Mouse (Mus musculus): ENCODE measurements around the gene Gid8.

The Gid8 gene

DNA sequence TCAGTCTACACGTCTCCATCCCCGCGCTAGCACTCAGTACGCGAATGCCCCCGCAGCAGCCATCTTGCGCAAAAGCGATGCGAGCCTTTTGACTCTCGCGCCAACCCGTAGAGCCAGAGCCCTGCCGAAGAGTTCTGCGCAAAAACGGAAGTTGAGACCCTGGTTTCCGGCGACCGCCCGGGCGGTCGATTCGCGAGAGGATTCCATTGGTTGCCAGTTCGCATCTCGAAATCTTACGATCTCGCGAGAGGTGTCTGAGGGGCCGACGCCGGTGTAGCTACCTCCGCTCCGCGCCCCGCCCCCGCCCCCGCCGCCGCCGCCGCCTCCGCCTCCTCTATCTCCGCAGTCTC lies at the start of gene Gid8, which contains the start of gene Dido1:
Gid8 (plus strand) TSS at position 195 of the 350 bp plus-strand sequence.
Dido1 (minus strand) TSS at position 77 of the 350 bp plus-strand sequence.
- in situ Hi-C loops (cut with MboI, MseI): loop anchor here (10.0 kb wide), 1 partner anchor 255 kb away; the partner anchor contains the start of gene Arfgap1

DNA sequence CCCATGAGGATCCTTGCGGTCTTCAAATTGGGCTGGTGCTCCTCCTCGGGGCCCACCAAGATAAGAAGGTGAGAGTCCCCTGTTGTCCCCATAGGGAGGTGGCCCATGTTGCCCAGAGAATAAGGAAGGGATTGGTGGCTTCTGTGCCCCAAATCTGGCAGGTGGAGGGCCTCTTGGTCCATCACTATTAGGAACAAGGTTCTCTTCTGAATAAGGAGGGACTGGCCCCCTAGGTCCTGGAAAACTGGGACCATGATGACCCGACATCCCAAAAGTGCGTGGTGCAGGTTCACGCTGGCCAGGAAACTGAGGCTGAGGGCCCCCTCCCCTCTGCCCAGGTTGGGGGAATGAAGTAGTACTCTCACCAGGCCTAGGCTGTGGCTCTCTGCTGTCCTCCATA lies 49.4 kb upstream of the Gid8 start:
- in situ Hi-C loops (cut with MboI, MseI): no loop called here

DNA sequence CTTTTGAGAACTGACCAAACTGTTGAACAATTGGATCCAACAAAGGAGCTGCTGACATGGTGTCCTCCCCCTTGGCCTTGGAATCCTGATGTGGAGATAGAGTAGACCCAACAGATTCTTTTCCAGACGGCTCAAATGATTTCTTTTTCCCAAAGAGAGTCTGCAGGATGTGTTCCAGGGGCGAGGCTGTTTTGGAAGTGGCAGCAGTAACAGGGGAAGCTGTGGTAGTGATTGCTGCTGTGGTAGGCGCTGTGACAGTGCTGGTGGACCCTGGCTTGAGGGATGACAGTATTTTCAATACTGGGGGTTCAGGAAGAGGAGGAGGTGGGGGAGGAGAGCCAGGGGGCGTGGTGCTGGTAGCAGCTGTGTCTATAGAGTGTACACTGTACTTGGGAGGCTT lies 47.9 kb upstream of the Gid8 start:
- in situ Hi-C loops (cut with MboI, MseI): no loop called here

DNA sequence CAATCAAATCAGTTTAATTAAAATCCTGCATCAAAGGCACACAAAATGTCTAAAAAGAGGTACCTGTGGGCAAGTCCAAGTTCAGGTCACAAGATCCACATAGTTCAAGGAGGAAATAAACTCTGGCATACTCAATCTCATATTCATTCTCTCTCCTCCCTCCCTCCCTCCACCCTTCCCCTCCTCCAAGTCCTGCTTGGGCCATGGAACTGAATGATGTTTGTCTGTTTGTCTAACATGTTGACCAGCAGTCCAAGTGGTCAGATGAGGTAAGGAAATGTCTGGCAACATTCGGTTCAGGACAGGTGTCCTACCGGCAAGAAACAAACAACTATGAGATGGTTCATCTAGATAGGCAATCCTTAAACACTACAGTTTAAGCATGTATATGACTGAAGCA lies 33.2 kb upstream of the Gid8 start:
- in situ Hi-C loops (cut with MboI, MseI): no loop called here

DNA sequence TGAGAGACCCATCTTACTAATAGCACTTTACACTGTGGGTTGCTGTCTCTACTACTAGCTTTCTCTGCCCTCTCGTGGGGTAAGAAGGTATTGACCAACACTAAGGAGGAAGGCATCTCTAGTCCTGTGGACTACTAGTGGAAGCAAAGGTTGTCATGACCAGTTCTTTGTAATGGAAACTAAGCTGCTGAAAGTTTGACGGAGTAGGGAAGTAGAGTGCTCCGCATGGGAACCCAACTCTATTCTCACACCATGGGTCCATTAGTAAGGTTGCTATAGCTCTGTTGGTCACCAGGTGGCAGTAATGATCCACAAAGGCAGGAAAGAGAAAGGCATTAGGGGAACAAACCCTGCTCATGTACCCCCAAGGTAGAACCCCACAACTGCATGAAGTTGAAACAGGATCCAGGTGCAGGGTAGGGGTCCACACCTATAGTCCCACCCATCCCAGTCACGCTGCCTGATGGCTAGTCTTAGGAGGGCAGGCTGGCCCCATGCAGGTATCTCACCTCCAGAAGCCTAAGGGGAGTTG lies 31.2 kb upstream of the Gid8 start:
- in situ Hi-C loops (cut with MboI, MseI): no loop called here

DNA sequence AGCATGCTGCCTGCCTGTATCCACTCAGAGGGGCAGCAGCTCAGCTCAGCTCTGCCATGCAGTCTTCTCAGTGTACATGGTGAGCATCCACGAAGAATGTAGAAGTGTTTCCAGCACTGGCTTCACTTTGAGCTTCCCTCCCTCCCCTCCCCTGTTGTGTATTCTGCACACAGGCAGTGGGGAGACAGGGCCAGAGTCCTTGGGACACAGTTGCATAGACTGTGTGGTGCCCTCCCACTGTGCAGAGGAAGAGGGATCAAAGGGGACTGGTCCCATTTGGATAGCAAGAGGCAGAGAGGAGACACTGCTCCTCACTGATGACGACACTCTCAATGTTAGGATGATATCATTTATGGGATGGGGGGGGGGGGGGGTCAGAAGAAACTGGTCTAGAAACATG lies 28.7 kb upstream of the Gid8 start:
- in situ Hi-C loops (cut with MboI, MseI): no loop called here

DNA sequence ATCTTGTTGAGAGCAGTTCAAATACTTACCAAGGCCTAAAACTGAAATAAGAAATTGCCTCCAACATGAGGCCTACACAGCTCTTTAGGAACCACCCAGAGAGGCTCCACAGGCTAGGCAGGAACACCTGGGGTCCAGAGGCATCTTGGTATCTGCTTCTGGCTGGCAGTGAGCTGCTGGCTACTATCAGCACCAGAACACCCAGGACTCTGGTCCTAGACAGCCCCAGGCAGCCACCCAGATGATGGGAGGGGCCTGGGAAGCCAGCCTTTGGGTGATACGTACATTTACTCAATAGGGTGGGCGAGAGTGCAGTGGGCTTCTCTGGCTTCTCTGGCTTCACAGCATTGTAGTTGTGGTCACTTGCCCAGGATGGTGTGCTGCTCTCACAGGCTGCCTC lies 26.4 kb upstream of the Gid8 start:
- in situ Hi-C loops (cut with MboI, MseI): no loop called here

DNA sequence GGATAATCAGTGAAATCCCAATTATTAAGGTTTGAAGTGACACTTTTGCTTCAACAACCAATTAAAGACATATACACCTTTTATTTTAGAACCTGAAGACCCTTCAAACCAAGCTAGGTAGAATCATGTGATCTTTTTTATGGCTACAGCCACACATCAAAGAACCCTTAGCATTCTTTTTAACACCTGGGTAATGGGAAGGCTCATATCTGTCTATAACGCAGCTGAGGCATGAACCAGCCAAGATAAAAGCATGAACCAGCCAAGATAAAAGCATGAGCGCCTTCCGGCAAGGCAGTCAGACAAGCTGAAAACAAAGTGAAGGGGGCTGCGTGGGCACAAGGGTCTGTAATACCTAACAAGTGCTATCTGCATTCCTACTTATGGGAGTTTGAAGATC lies 25.9 kb upstream of the Gid8 start:
- in situ Hi-C loops (cut with MboI, MseI): no loop called here

DNA sequence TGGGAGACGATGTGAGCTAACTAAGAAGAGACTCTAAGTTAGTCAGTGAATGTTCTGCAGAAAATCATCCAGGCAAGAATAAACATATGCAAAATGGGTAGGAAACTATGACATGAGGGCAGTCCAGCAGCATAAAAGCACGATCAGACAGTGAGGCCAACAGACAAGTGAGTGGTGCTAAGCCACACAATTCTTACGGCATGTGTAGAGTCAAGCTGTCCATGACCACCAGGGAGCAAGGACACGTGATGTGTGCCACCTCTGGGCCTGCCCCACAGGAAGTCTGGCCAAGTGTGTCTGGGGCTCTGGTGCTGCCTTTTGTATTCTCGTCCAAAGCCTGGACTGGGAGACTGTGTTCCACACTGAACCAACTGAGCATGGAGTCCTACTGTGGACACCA lies 20.1 kb upstream of the Gid8 start:
- in situ Hi-C loops (cut with MboI, MseI): no loop called here

DNA sequence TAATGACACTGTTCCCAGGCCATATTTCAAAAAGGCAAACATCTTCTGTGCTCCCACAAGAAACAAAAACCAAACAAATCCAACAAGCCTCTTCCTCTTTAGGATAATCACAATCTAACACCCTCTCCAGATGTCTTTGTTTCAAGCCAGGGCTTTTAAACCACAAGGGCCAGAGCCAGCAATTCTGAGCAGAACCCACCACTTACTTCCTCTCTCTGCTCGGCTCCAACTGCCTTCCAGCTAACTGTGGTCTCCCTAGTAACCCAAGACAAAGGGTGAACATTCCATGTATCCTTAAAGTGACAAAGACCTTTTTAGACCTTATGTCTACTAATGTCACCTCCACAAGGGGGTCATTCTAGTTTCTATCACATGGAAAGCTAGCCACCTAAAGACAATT lies 17.3 kb upstream of the Gid8 start:
- in situ Hi-C loops (cut with MboI, MseI): no loop called here

DNA sequence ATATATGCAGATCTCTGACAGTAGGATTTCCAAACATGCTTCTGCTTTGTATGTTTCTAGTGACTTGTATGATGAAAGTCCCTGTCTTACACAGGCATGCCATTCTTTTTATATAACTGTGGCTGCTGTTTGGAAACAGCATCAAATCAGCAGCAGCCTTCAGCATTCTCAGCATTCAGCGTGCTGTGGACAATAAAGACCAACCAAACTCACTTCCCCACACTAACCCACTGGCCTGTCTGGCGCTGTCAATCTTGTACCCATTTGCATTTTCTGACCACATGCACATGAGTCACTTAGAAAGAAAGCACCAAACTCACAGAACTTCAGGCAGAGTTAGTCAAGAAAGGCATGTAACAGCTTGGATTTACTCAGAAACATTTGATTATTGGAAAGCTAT lies 14.7 kb upstream of the Gid8 start:
- in situ Hi-C loops (cut with MboI, MseI): no loop called here

DNA sequence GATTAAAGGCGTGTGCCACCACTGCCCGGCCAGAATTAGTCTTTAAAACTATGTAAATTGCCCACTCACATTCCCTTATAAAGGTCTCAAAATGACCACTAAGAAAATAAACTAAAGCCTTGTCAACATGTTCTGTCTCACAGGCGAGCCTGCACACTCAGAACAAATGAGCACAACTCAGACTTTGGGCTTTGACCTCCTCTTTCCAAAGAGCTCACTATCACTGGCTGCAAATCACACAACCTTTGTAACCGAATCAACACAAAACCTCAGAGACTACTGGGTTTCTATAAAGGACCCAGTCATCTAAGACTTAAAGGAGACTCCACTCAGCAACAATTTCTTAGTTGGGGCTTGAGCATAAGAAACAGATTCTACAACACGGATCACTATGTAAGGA lies 9.5 kb upstream of the Gid8 start:
- in situ Hi-C loops (cut with MboI, MseI): loop anchor here (10.0 kb wide), 1 partner anchor 264 kb away; the partner anchor contains the start of gene Arfgap1

DNA sequence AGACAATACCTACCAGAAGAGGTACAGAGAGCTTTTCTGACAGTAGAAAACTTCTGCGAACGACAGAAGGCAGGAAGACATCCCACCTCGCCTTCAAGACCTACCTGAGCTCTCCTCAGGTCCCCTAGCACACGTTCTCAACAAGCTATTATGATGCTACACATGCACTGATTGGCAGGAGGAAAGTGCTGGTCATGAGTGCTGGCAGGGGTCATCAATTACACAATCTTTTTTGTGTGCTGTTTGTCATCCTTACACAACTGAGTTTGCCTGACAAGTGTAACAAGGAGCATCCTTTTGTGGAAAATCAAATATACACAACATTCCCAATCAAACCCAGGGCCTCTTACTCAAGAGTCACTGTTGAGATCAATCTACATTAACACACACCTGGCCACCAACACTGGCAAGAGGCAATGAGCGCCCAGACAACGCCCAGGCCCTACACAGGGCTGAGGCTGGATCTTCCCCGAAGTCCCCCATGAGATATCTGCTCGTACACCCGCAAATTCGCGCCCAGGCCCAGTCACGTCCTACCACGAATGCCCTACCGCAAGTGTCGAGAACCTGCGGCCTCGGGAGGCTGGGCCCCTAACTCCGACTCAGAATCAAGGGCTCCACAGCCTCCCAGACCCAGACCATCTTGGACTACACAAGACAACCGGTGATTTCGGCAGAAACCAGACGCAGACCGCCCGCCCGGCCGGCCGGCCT lies 8.7 kb upstream of the Gid8 start:
- in situ Hi-C loops (cut with MboI, MseI): loop anchor here (10.0 kb wide), 1 partner anchor 264 kb away; the partner anchor contains the start of gene Arfgap1

DNA sequence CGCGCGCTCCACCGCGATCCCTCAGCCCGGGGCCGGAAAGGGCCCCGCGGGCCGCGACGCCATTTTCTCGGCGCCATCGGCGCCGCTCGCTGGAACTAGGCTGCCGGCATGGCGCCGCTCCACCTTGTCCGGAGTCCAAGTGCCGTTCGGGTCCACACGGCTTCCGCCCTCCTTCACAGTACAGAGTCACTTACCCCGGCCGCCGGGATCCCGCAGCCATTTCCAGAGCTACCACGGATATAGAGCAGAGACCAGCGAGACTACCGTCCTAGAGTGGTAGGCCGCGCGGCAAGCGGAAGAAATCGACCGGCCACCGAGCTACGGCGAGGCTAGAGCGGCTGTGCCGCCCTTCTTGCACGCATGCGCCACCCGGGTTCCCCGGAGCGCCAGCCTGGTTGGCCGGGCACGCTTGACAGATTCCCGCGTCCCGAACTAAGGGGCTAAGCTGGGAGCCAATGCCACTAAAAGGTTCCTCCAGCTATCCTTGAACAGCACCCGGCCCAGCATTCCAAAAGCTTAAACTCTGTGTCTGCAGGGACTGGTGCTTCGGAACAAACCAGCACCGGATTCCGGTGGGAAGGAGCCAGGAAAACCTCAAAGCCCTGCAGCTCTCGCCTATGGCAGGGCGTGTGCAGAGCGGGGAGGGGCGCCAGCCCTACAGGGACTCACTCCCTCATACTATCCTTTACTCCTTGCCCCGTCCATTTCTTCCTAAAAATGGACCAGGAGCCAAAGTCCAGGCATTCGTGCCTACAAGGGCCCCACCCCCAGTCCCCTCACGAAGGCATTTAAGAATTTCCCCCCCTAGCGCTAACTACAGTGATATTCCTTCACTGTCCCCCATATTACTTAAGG lies 7.9 kb upstream of the Gid8 start:
- in situ Hi-C loops (cut with MboI, MseI): loop anchor here (10.0 kb wide), 1 partner anchor 263 kb away; the partner anchor contains the start of gene Arfgap1

DNA sequence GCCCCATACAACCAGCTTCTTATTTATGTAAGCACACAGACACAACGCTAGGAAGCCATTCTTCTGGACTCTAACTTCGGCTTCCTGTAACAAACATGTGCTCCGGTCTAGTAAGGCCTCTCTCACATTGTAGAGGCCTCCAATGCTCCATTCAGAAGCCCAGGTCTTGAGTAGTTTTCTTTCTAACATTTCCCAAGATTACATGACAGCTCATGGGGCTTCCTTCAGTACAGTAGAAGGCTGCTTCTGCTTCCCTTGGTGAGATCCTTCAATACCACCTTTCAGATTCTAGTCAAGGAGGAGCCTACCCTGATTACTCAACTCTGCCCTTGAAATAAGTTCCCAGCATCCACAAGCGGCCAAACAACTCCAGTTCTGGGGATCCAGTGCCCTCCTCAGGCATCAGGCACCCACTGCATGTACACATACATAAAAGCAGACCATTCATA lies 7.2 kb upstream of the Gid8 start:
- in situ Hi-C loops (cut with MboI, MseI): loop anchor here (10.0 kb wide), 1 partner anchor 262 kb away; the partner anchor contains the start of gene Arfgap1

DNA sequence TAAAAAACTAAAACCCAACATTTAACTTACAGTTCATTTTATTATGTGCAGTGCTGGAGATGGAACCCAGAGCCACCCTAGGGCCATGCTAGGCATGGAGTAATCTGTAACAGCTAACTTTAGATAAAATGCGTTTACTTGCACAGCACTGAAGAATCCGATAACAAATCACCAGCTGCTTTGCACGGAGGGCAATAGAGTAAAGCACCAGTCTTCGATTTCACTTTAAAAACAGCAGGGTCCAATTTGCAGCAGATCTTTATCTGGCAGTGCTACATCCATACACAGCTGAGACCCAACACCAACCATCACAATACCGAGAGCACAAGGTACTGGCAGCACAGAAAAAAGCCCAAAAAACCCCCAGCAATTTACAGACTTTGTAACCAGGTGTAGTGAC lies 6.7 kb upstream of the Gid8 start:
- in situ Hi-C loops (cut with MboI, MseI): loop anchor here (10.0 kb wide), 1 partner anchor 262 kb away; the partner anchor contains the start of gene Arfgap1

DNA sequence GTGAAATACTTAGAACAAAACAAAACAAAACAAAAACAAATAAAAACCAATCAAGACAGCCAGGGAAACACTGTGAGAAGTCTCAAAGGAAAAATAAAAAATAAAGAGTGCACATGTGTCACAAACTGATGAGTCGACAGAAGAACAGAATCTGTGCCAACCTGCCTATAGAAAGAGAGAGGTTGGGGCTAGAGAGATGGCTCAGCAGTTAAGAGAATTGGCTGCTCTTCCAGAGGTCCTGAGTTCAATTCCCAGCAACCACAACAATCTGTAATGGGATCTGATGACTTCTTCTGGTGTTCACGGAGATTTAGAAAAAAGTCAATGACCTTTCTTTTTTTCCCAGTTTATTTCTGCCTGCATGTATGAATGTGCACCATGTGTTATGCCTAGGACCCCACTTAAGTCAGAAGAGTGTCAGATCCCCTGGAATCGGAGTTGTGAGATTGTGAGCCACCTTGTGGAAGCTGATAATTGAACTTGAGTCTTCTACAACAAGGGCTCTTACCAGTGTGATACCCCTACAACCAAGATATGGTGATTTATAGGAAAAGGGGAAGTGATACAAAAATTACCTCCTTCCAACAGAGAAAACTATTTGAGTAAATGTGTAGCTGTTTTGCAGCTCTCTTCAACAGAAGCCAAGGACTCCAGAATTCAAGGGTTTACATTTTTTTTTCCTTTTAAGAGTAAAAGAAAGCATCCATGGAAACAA lies 6.1 kb upstream of the Gid8 start:
- in situ Hi-C loops (cut with MboI, MseI): loop anchor here (10.0 kb wide), 1 partner anchor 261 kb away; the partner anchor contains the start of gene Arfgap1

DNA sequence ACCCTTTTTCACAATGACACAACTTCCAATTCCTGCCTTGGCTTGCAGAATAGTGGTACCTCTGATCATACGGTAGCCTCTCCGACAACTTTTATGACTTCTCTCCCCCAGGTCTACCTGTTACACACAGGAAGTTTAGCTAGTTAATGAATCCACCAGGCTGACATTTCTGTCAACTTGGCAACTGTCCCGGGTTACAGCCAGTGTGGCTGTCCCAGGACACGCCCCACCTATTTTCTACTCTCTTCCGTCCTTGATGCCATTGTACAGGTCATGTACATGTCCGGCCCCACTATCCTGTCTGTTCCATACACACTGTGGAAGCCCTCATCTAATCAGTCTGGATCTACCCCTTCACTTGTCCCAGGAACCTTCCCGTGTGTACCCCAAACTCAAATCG lies 5.3 kb upstream of the Gid8 start:
- in situ Hi-C loops (cut with MboI, MseI): loop anchor here (10.0 kb wide), 1 partner anchor 260 kb away; the partner anchor contains the start of gene Arfgap1

DNA sequence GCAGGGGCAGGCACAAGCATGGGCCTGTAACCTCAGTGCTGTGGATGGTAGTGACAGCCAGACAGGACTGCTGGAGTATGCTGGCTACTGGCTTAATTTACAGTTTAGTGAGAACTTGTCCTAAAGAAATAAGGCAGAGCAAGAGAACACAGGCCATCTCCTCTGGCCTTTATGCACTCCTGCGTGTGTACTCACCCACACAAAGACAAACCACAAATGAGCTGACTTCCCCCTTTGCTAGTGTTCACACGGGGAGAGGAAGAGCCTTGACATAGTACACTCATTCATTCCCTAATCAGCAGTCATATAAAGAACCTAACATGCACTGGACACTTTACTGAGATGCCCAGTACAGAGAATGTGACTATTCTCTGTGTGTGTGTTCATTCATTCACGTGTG lies 4.9 kb upstream of the Gid8 start:
- in situ Hi-C loops (cut with MboI, MseI): loop anchor here (10.0 kb wide), 1 partner anchor 260 kb away; the partner anchor contains the start of gene Arfgap1

DNA sequence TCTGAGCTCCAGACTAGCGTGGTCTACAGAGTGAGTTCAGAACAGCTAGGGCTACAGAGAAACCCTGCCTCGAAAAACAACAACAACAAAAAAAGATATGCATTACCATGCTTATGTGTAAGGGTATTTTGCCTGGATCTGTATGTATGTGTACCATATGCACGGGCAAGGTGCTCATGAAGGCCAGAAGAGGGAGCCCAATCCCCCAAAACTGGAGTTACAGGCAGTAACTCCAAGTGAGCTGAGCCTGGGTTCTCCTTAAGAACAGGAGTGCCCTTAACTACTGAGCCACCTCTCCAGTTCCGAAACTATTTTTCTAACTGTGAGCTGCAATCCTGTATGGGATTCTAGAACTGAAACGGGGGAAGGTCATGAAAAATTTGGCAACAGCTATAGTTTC lies 3.9 kb upstream of the Gid8 start:
- in situ Hi-C loops (cut with MboI, MseI): loop anchor here (10.0 kb wide), 1 partner anchor 259 kb away; the partner anchor contains the start of gene Arfgap1
